Mouse (Mus musculus): ENCODE data around the gene Srgap3. TPM values are rescaled to one million over a fixed set of nuclear protein-coding genes. Genes with fewer than 3 reads are reported as not detected.

Gene Srgap3
- polyA plus RNA-seq, 1 experiment = 4.6 TPM

- Histone ChIP-seq H3K4me3 (ENCODE audit: insufficient read depth, poor library complexity, severe bottlenecking) (no peak overlapping the region), H3K79me2 (ENCODE audit: control insufficient read depth, insufficient read depth) (no peaks in the 10 kb centered on the region), H3K27me3 (ENCODE audit: control insufficient read depth, insufficient read depth, insufficient read length) (no peaks in the 10 kb centered on the region), H3K79me3 (ENCODE audit: low read depth) (no peaks in the 10 kb centered on the region), H3K36me3 (ENCODE audit: control insufficient read depth, insufficient read depth) (no peaks in the 10 kb centered on the region), H3ac (ENCODE audit: control insufficient read depth, insufficient read length, low read depth) (no peak overlapping the region)
- no peak for TF ChIP-seq CEBPB (IDR thresholded peaks at IDR 0.05; ENCODE audit: low read depth)
- TF ChIP-seq MYOG (IDR thresholded peaks at IDR 0.05; ENCODE audit: control insufficient read depth, extremely low read depth, insufficient read length) = no peak
- no peak for TF ChIP-seq USF1 (IDR thresholded peaks at IDR 0.05; ENCODE audit: low read depth)
- no peak for TF ChIP-seq MAX (IDR thresholded peaks at IDR 0.05)
- no peak for TF ChIP-seq CTCF (IDR thresholded peaks at IDR 0.05; ENCODE audit: control insufficient read depth, insufficient read depth, insufficient read length)
- TF ChIP-seq FOSL1 (IDR thresholded peaks at IDR 0.05; ENCODE audit: insufficient read depth, low read length, poor library complexity, severe bottlenecking) = no peak
- no peak for TF ChIP-seq MYOD1 (IDR thresholded peaks at IDR 0.05; ENCODE audit: control insufficient read depth, insufficient read length, low read depth)
Measured at GRCm38 (mm10) chr6:112825657-112826056, 121.4 kb downstream of the Srgap3 start.

GRCm38 (mm10) chr6:112823096-112823495 is 124.0 kb downstream of the Srgap3 start:
- TF ChIP-seq FOSL1 (IDR thresholded peaks at IDR 0.05; ENCODE audit: insufficient read depth, low read length, poor library complexity, severe bottlenecking) (no peak), USF1 (IDR thresholded peaks at IDR 0.05; ENCODE audit: low read depth) (no peak), MYOD1 (IDR thresholded peaks at IDR 0.05; ENCODE audit: control insufficient read depth, insufficient read length, low read depth) (no peak), CEBPB (IDR thresholded peaks at IDR 0.05; ENCODE audit: low read depth) (no peak), MYOG (IDR thresholded peaks at IDR 0.05; ENCODE audit: control insufficient read depth, extremely low read depth, insufficient read length) (no peak), MAX (IDR thresholded peaks at IDR 0.05) (no peak), CTCF (IDR thresholded peaks at IDR 0.05; ENCODE audit: control insufficient read depth, insufficient read depth, insufficient read length) (no peak)
- Histone ChIP-seq H3K27me3 (ENCODE audit: control insufficient read depth, insufficient read depth, insufficient read length) (no peaks in the 10 kb centered on the region), H3K36me3 (ENCODE audit: control insufficient read depth, insufficient read depth) (no peaks in the 10 kb centered on the region)

GRCm38 (mm10) chr6:112820298-112820992 is 126.6 kb downstream of the Srgap3 start:
- Histone ChIP-seq H3K79me3 (ENCODE audit: low read depth) (no peaks in the 10 kb centered on the region), H3K4me3 (ENCODE audit: insufficient read depth, poor library complexity, severe bottlenecking) (no peak overlapping the region), H3ac (ENCODE audit: control insufficient read depth, insufficient read length, low read depth) (no peak overlapping the region), H3K36me3 (ENCODE audit: control insufficient read depth, insufficient read depth) (no peaks in the 10 kb centered on the region), H3K27me3 (ENCODE audit: control insufficient read depth, insufficient read depth, insufficient read length) (no peaks in the 10 kb centered on the region), H3K79me2 (ENCODE audit: control insufficient read depth, insufficient read depth) (no peaks in the 10 kb centered on the region)
- TF ChIP-seq MAX (IDR thresholded peaks at IDR 0.05) = no peak
- no peak for TF ChIP-seq USF1 (IDR thresholded peaks at IDR 0.05; ENCODE audit: low read depth)
- no peak for TF ChIP-seq CTCF (IDR thresholded peaks at IDR 0.05; ENCODE audit: control insufficient read depth, insufficient read depth, insufficient read length)
- no peak for TF ChIP-seq MYOD1 (IDR thresholded peaks at IDR 0.05; ENCODE audit: control insufficient read depth, insufficient read length, low read depth)
- no peak for TF ChIP-seq MYOG (IDR thresholded peaks at IDR 0.05; ENCODE audit: control insufficient read depth, extremely low read depth, insufficient read length)
- TF ChIP-seq CEBPB (IDR thresholded peaks at IDR 0.05; ENCODE audit: low read depth) = no peak
- TF ChIP-seq FOSL1 (IDR thresholded peaks at IDR 0.05; ENCODE audit: insufficient read depth, low read length, poor library complexity, severe bottlenecking) = no peak

More at GRCm38 (mm10) chr6:112823096-112823495, 124.0 kb downstream of the Srgap3 start:
- no peaks in the 10 kb centered on the region for H3K79me2 ChIP-seq (ENCODE audit: control insufficient read depth, insufficient read depth)
- H3K79me3 ChIP-seq (ENCODE audit: low read depth) = no peaks in the 10 kb centered on the region
- no peak overlapping the region for H3K4me3 ChIP-seq (ENCODE audit: insufficient read depth, poor library complexity, severe bottlenecking)
- H3ac ChIP-seq (ENCODE audit: control insufficient read depth, insufficient read length, low read depth) = no peak overlapping the region

- no peaks in the 10 kb centered on the region for H3K79me3 ChIP-seq (ENCODE audit: low read depth)
- no peak overlapping the region for H3K4me3 ChIP-seq (ENCODE audit: insufficient read depth, poor library complexity, severe bottlenecking)
- H3K79me2 ChIP-seq (ENCODE audit: control insufficient read depth, insufficient read depth) = no peaks in the 10 kb centered on the region
Measured at GRCm38 (mm10) chr6:112818403-112818901, 128.6 kb downstream of the Srgap3 start.

GRCm38 (mm10) chr6:112815604-112816003 is 131.5 kb downstream of the Srgap3 start:
- H3K27me3 ChIP-seq (ENCODE audit: control insufficient read depth, insufficient read depth, insufficient read length) = no peaks in the 10 kb centered on the region
- no peak overlapping the region for H3ac ChIP-seq (ENCODE audit: control insufficient read depth, insufficient read length, low read depth)
- no peaks in the 10 kb centered on the region for H3K79me3 ChIP-seq (ENCODE audit: low read depth)
- H3K4me3 ChIP-seq (ENCODE audit: insufficient read depth, poor library complexity, severe bottlenecking) = no peak overlapping the region
- no peaks in the 10 kb centered on the region for H3K36me3 ChIP-seq (ENCODE audit: control insufficient read depth, insufficient read depth)
- no peaks in the 10 kb centered on the region for H3K79me2 ChIP-seq (ENCODE audit: control insufficient read depth, insufficient read depth)
- TF ChIP-seq MAX (IDR thresholded peaks at IDR 0.05) (no peak), CTCF (IDR thresholded peaks at IDR 0.05; ENCODE audit: control insufficient read depth, insufficient read depth, insufficient read length) (no peak), USF1 (IDR thresholded peaks at IDR 0.05; ENCODE audit: low read depth) (no peak), MYOD1 (IDR thresholded peaks at IDR 0.05; ENCODE audit: control insufficient read depth, insufficient read length, low read depth) (no peak), FOSL1 (IDR thresholded peaks at IDR 0.05; ENCODE audit: insufficient read depth, low read length, poor library complexity, severe bottlenecking) (no peak), MYOG (IDR thresholded peaks at IDR 0.05; ENCODE audit: control insufficient read depth, extremely low read depth, insufficient read length) (no peak), CEBPB (IDR thresholded peaks at IDR 0.05; ENCODE audit: low read depth) (no peak)

More at GRCm38 (mm10) chr6:112818403-112818901, 128.6 kb downstream of the Srgap3 start:
- Histone ChIP-seq H3K27me3 (ENCODE audit: control insufficient read depth, insufficient read depth, insufficient read length) (no peaks in the 10 kb centered on the region), H3ac (ENCODE audit: control insufficient read depth, insufficient read length, low read depth) (no peak overlapping the region), H3K36me3 (ENCODE audit: control insufficient read depth, insufficient read depth) (no peaks in the 10 kb centered on the region)
- TF ChIP-seq MYOG (IDR thresholded peaks at IDR 0.05; ENCODE audit: control insufficient read depth, extremely low read depth, insufficient read length) = no peak
- TF ChIP-seq USF1 (IDR thresholded peaks at IDR 0.05; ENCODE audit: low read depth) = no peak
- TF ChIP-seq CTCF (IDR thresholded peaks at IDR 0.05; ENCODE audit: control insufficient read depth, insufficient read depth, insufficient read length) = no peak

Data from C2C12 (cell line).